Mouse (Mus musculus): ENCODE data around the gene Trpc4.
A peak's percentile ranks its signal among the peaks of the same experiment; 100 is the strongest.

The Trpc4 gene

DNA sequence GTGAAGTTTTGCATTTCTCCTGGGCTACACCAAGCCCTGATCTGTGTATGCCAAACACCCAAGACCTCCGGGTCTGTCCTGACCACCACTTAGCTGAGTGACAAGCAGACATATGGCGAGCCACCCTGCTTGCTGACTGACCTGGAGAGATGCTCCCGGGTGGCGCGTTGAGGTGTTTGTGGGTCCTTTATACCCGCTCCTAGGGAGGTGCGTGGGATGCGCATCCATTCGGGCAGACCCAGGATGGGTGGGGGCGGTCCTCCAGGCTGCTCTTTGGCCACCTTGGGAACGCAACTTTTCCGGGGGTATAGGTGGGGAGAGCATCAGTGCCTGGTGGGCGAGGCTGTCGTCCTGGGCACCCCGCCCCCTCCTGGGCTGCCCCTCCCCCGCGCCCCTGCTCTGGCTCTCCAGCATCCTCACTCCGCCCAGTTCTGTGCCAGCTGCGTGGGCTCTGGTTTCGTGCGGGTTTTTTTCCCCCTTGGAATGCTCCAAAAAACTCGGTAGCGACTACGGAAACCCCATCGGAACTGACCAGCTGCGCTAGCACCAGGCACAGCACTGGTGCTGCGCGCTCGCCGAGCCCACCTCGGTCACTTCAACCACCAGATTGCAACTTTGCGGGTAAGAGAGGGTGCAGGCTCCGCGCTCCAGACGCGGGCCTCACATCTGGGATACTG is at the start of gene Trpc4:
Gene Trpc4 (plus strand): TSS at position 397 of the 677 bp plus-strand sequence.
- no peak for DNase-seq (ENCODE audit: low read depth, low spot score)

GRCm38 (mm10) chr3:54111489-54111888 is 44.3 kb upstream of the Trpc4 start:
- no peak for DNase-seq (ENCODE audit: low read depth, low spot score)

GRCm38 (mm10) chr3:54135376-54135775 is 20.5 kb upstream of the Trpc4 start:
- DNase-seq (ENCODE audit: low read depth, low spot score), result no peak

- DNase-seq (ENCODE audit: low read depth, low spot score), result no peak
Measured at GRCm38 (mm10) chr3:54141376-54141775, 14.5 kb upstream of the Trpc4 start.

- no peak for DNase-seq (ENCODE audit: low read depth, low spot score)
Measured at GRCm38 (mm10) chr3:54154844-54155638, 794 bp upstream of the Trpc4 start.

- no peak for DNase-seq (ENCODE audit: low read depth, low spot score)
Measured at GRCm38 (mm10) chr3:54156316-54157000, 623 bp downstream of the Trpc4 start.

DNA sequence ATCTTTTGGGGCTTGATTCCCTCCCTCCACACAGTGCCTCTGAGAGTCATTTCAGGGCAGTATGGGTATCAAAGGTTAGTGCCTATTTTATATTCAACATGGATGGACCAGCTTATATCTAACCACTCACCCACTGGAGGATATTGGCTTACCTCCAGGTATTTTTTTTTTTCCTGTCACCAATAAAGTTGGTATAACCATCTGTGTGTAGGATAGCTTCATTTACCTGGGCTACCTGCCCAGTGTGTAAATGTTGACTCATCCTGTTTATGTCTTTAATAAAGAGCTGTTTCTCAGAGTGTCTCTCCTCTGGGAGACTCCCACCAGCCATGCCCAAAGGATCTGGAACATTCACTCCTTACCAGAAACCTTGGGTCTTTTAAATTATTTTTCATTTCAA is 14.9 kb downstream of the Trpc4 start:
- no peak for DNase-seq (ENCODE audit: low read depth, low spot score)

GRCm38 (mm10) chr3:54177296-54177695 is 21.5 kb downstream of the Trpc4 start:
- no peak for DNase-seq (ENCODE audit: low read depth, low spot score)

GRCm38 (mm10) chr3:54190932-54191668 is 35.3 kb downstream of the Trpc4 start:
- peak; percentile 16 for DNase-seq (ENCODE audit: low read depth, low spot score)

DNA sequence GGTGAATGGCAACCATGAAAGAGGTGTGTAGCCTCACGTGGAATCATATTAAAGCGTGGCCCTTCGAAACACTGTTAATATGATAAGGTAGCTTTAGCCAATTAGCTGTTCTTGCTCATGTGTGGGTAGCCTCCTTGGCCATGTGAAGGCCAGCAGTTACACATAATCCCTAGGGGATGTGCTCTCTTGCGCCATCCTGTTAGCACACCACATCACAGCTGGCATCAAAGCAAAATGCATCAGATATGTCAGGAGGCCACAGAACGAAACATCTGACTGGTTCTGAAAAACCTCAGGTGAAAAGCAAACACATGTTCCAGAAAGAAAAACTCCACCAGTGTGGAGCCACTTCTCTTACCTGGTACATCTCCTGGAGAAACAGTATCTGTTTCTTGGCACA is 45.4 kb downstream of the Trpc4 start:
- DNase-seq (ENCODE audit: low read depth, low spot score), result no peak

GRCm38 (mm10) chr3:54204386-54204785 is 48.6 kb downstream of the Trpc4 start:
- no peak for DNase-seq (ENCODE audit: low read depth, low spot score)

DNA sequence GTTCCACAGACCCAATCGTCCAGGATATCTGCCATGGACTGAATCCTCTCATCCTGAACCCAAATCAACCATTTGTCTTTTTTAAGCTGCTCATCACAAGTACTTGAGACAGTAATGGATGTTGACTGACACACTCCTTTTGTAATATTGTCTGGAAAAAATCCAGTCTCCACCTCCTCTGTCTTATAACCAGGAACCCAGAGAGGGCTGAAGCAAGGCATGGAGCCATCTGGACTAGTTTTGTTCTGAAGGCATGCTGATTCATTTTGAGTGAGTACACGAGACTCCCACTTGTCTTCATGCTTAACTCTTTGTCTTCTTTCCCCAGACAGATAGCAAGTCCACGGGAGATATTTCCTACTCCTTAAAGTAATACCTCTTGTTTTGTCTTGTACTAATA is 54.3 kb downstream of the Trpc4 start:
- no peak for DNase-seq (ENCODE audit: low read depth, low spot score)

GRCm38 (mm10) chr3:54211441-54211840 is 55.6 kb downstream of the Trpc4 start:
- DNase-seq (ENCODE audit: low read depth, low spot score), result no peak

GRCm38 (mm10) chr3:54222549-54222948 is 66.7 kb downstream of the Trpc4 start:
- no peak for DNase-seq (ENCODE audit: low read depth, low spot score)

GRCm38 (mm10) chr3:54228463-54228862 is 72.6 kb downstream of the Trpc4 start:
- no peak for DNase-seq (ENCODE audit: low read depth, low spot score)

DNA sequence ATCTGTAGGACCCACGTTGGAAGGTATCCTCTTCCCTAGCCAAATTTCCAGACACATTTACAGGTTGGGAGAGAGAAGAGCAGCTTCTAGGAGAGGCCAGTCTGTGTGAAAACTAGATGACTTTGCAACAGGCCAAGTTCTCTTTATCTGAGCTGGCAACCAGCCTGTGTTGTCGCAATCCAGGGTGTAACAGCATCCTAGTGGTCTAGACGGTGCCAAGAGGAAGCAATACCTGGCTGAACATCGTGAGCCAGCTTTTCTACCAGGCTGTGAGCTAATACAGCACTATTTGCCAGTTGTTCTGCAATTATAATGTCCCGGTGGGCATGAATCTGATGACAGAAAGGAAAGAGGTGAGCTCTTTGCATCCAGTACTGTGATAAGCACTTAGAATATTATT is 83.1 kb downstream of the Trpc4 start:
- no peak for DNase-seq (ENCODE audit: low read depth, low spot score)

DNA sequence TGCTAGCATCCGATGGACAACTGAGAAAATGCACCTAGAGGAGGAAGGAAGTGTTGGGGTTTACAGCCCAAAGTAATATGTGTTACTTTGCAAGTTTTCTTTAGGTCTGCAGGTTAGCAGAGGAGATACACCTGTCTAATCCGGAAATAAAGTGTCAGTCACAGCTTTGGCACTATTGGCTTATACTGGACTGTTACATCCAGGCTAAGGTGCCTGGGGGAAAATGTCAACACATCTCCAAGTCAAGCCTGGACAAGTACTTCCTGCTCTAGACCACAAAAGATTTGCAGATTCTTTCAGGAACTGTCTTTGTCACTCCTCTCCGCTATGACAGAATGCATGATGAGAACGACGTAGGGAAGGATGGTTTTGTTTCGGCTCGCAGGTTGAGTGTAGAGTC is 83.6 kb downstream of the Trpc4 start:
- DNase-seq (ENCODE audit: low read depth, low spot score), result no peak

DNA sequence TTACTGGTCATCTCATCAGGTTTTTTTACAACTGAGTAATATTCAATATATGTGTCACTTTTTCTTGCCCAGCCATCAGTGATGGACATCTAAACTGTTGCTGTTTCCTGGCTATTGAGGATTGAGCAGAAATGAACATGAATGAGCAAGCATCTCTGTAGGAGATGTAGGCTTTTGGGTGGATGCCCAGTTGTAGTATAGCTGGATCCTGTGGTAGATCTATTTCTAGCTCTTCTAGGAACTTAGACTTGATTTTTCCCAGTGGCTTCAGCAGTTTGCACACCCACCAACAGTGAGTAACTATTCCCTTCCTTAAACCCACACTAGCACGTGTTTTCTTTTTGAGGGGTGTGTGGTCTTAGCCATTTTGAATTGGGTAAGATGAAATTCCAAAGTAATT is 87.3 kb downstream of the Trpc4 start:
- no peak for DNase-seq (ENCODE audit: low read depth, low spot score)

- no peak for DNase-seq (ENCODE audit: low read depth, low spot score)
Measured at GRCm38 (mm10) chr3:54244729-54245465, 89.1 kb downstream of the Trpc4 start.

- DNase-seq (ENCODE audit: low read depth, low spot score), result no peak
Measured at GRCm38 (mm10) chr3:54246416-54246815, 90.6 kb downstream of the Trpc4 start.

GRCm38 (mm10) chr3:54249311-54249710 is 93.5 kb downstream of the Trpc4 start:
- no peak for DNase-seq (ENCODE audit: low read depth, low spot score)

Measured in c-Kit-negative CD71-positive TER-119-positive erythroid progenitor cells, embryonic 14.5 days (primary cell).